Mouse (Mus musculus) inflammation-experienced regulatory T-cells (primary cell): ENCODE measurements around the gene Vmn1r124. TPM values are rescaled to one million over a fixed set of nuclear protein-coding genes. Genes with fewer than 3 reads are reported as not detected.

Experiments
- polyA plus RNA-seq, 2 experiments: library from polyadenylated mRNA; unstranded; fragments of 100-300 nt; shearing (Covaris generic); gene quantifications; one replicate each; pipeline ENCODE4 v1.2.1; 2017

The Vmn1r124 gene
- polyA plus RNA-seq: not detected

DNA sequence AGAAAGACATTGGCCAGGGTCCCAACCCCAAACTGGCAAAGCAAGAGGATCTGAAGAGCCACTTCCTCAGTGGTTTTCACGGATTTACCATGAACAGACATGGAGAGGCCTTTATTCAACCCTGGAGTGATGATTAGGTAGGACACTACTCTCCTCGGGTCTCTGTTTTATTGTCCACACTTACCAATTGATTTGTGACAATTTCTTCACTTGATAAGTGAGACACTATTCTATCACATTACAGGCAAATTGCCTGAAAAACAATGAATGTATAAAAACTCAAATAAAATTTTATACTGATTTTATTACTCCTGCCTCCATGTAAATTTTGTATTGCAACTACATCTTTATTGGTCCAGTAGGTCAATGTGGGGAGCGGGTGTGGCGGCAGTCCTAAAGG lies at the start of gene Vmn1r124:
Gene Vmn1r124, minus strand, starts transcription at position 101 of the 400 bp plus-strand sequence.

GRCm38 (mm10) chr7:21301367-21301766 lies 41.0 kb upstream of the Vmn1r124 start, which contains the start of gene Vmn1r126:
Gene Vmn1r126 (minus strand): TSS chr7:21301467.

DNA sequence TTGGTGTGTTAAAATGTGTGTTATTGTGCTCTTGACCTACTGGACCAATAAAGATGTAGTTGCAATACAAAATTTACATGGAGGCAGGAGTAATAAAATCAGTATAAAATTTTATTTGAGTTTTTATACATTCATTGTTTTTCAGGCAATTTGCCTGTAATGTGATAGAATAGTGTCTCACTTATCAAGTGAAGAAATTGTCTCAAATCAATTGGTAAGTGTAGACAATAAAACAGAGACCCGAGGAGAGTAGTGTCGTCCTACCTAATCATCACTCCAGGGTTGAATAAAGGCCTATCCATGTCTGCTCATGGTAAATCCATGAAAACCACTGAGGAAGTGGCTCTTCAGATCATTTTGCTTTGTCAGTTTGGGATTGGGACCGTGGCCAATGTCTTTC lies 11.5 kb upstream of the Vmn1r124 start, which contains the start of gene Vmn1r125:
Gene Vmn1r125, plus strand, starts transcription at position 301 of the 400 bp plus-strand sequence.

Other genes starting within 250 kb of the Vmn1r124 start
- under 1 TPM in 1 of 2 experiments, not detected in 1; 0.36 TPM for gene Vmn1r119, start 248.2 kb downstream of the Vmn1r124 start, polyA plus RNA-seq
- not detected for gene Vmn1r120, start 206.8 kb downstream of the Vmn1r124 start, polyA plus RNA-seq
- not detected for gene Vmn1r121, start 162.1 kb downstream of the Vmn1r124 start, polyA plus RNA-seq
- not detected for gene Vmn1r122, start 126.5 kb downstream of the Vmn1r124 start, polyA plus RNA-seq
- gene Vmn1r123, start 98.4 kb downstream of the Vmn1r124 start, polyA plus RNA-seq: not detected
- not detected for gene Gm5157, start 70.2 kb downstream of the Vmn1r124 start, polyA plus RNA-seq
- not detected for gene Vmn1r125, start 11.6 kb upstream of the Vmn1r124 start, polyA plus RNA-seq
- not detected for gene Vmn1r126, start 40.9 kb upstream of the Vmn1r124 start, polyA plus RNA-seq
- not detected for gene Vmn1r127, start 59.2 kb upstream of the Vmn1r124 start, polyA plus RNA-seq
- not detected for gene Vmn1r128, start 88.8 kb upstream of the Vmn1r124 start, polyA plus RNA-seq
- not detected for gene Vmn1r129, start 100.7 kb upstream of the Vmn1r124 start, polyA plus RNA-seq
- gene Gm6882, start 172.1 kb upstream of the Vmn1r124 start, polyA plus RNA-seq: 1 to 10 TPM in 1 of 2 experiments, under 1 TPM in 1; 0.24 to 1.8 TPM